Mouse (Mus musculus): ENCODE results near the gene Ciapin1. TPM values are rescaled to one million over a fixed set of nuclear protein-coding genes. Genes with fewer than 3 reads are reported as not detected.

Gene Ciapin1
- polyA plus RNA-seq, 2 experiments = 55.2 to 84.3 TPM

- Histone ChIP-seq H3K4me2 (replicated peaks; ENCODE audit: low read depth, low read length, severe bottlenecking) (no peak overlapping the region), H3K9ac (ENCODE audit: low read depth, low read length, severe bottlenecking) (no peak overlapping the region), H3K4me1 (ENCODE audit: control insufficient read depth, insufficient read depth, low read length) (no peaks in the 10 kb centered on the region), H3K27ac (replicated peaks; ENCODE audit: low read depth, low read length) (no peak overlapping the region), H3K27me3 (ENCODE audit: control insufficient read depth, insufficient read depth, low read length) (no peaks in the 10 kb centered on the region), H3K4me3 (replicated peaks; ENCODE audit: low read length) (no peak overlapping the region), H3K36me3 (ENCODE audit: control insufficient read depth, insufficient read depth, low read length) (no peaks in the 10 kb centered on the region), H3K9me3 (ENCODE audit: control insufficient read depth, low read length) (no peaks in the 10 kb centered on the region)
- TF ChIP-seq POLR2A (IDR thresholded peaks at IDR 0.05; ENCODE audit: borderline replicate concordance, extremely low read depth, insufficient read depth, insufficient read length) = no peak
- DNase-seq (ENCODE audit: low spot score) (no peak), ATAC-seq (ENCODE audit: low FRiP score, low read depth) (no peak)
- 82% methylated on average over 4 of the region's 4 CpGs for WGBS
These were observed 43.8 kb downstream of the Ciapin1 start for GRCm38 (mm10) chr8:94794368-94794767.

- WGBS = 76% methylated on average over 10 of the region's 10 CpGs
These were observed 48.8 kb downstream of the Ciapin1 start for GRCm38 (mm10) chr8:94789256-94789955.

DNA sequence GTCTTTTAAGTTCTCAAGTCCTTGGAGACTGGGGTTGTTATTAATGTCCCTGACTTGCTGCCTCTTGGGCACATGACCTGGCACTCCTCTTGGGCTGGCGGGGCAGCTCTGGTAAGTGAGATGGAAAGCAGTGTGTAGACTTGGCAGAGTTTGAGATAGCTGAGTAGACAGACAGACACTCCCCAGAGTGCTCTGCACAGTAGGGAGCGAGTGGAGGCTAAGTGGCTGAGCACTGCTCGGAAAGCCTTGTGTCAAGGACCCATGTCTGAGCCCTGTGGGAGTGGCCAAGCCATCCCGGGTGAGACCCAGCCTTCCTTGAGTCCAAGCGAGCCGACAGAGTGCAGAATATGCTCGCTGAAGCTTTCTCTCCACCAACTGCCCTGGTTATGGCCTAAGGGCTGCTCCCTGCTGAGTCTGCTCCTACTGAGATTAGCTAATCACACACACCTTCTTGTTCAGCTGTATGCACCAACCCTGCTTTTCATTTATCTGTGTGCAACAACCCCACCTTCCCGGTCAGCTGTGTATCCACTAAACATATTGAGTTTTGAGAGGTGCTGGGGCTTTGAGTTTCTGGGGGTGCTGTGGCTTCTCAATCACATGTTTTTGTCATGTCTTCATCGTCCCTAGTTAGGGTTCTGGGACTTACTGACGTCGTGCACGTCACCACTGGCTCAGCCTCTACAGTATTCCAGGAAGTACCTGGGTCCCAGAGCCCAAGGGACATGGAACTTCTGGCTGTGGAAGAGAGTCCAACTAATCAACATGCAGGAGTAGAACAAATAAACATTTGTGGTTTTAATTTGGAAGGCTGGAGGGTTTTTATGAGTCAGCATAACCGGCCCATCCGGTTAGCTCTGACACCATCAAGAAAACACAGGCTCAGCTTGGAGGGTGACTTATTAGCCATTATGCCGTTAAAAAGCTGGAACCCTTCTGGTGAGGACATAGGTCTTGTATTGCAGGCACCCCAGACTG lies 50.3 kb downstream of the Ciapin1 start:
- peaks cover 10% of the 10 kb centered on the region; the same call in 1 of the 2 replicates for H3K4me1 ChIP-seq (ENCODE audit: control insufficient read depth, insufficient read depth, low read length)
- no peak overlapping the region for H3K4me2 ChIP-seq (replicated peaks; ENCODE audit: low read depth, low read length, severe bottlenecking)
- H3K27ac ChIP-seq (replicated peaks; ENCODE audit: low read depth, low read length) = no peak overlapping the region
- DNase-seq (ENCODE audit: low spot score) = no peak
- TF ChIP-seq POLR2A (IDR thresholded peaks at IDR 0.05; ENCODE audit: borderline replicate concordance, extremely low read depth, insufficient read depth, insufficient read length) = no peak
- ATAC-seq (ENCODE audit: low FRiP score, low read depth) = no peak
- H3K36me3 ChIP-seq (ENCODE audit: control insufficient read depth, insufficient read depth, low read length) = no peaks in the 10 kb centered on the region
- no peaks in the 10 kb centered on the region for H3K27me3 ChIP-seq (ENCODE audit: control insufficient read depth, insufficient read depth, low read length)
- H3K4me3 ChIP-seq (replicated peaks; ENCODE audit: low read length) = no peak overlapping the region
- H3K9ac ChIP-seq (ENCODE audit: low read depth, low read length, severe bottlenecking) = no peak overlapping the region
- H3K9me3 ChIP-seq (ENCODE audit: control insufficient read depth, low read length) = no peaks in the 10 kb centered on the region
- WGBS = 44% methylated on average over 15 of the region's 15 CpGs

More at GRCm38 (mm10) chr8:94789256-94789955, 48.8 kb downstream of the Ciapin1 start:
- TF ChIP-seq POLR2A (IDR thresholded peaks at IDR 0.05; ENCODE audit: borderline replicate concordance, extremely low read depth, insufficient read depth, insufficient read length) = no peak
- H3K9ac ChIP-seq (ENCODE audit: low read depth, low read length, severe bottlenecking) = no peak overlapping the region
- no peak overlapping the region for H3K27ac ChIP-seq (replicated peaks; ENCODE audit: low read depth, low read length)
- H3K9me3 ChIP-seq (ENCODE audit: control insufficient read depth, low read length) = no peaks in the 10 kb centered on the region
- H3K4me2 ChIP-seq (replicated peaks; ENCODE audit: low read depth, low read length, severe bottlenecking) = no peak overlapping the region
- H3K27me3 ChIP-seq (ENCODE audit: control insufficient read depth, insufficient read depth, low read length) = no peaks in the 10 kb centered on the region
- peaks cover 5% of the 10 kb centered on the region; the same call in 1 of the 2 replicates for H3K4me1 ChIP-seq (ENCODE audit: control insufficient read depth, insufficient read depth, low read length)
- ATAC-seq (ENCODE audit: low FRiP score, low read depth) (no peak), DNase-seq (ENCODE audit: low spot score) (no peak)
- no peak overlapping the region for H3K4me3 ChIP-seq (replicated peaks; ENCODE audit: low read length)
- no peaks in the 10 kb centered on the region for H3K36me3 ChIP-seq (ENCODE audit: control insufficient read depth, insufficient read depth, low read length)

GRCm38 (mm10) chr8:94785995-94786595 lies 52.1 kb downstream of the Ciapin1 start:
- peaks cover 20% of the 10 kb centered on the region for H3K4me1 ChIP-seq (ENCODE audit: control insufficient read depth, insufficient read depth, low read length)
- ATAC-seq (ENCODE audit: low FRiP score, low read depth) (no peak), DNase-seq (ENCODE audit: low spot score) (no peak)
- no peak overlapping the region for H3K27ac ChIP-seq (replicated peaks; ENCODE audit: low read depth, low read length)
- 68% methylated on average over 6 of the region's 6 CpGs for WGBS
- no peaks in the 10 kb centered on the region for H3K36me3 ChIP-seq (ENCODE audit: control insufficient read depth, insufficient read depth, low read length)
- H3K4me2 ChIP-seq (replicated peaks; ENCODE audit: low read depth, low read length, severe bottlenecking) = no peak overlapping the region
- no peaks in the 10 kb centered on the region for H3K9me3 ChIP-seq (ENCODE audit: control insufficient read depth, low read length)
- no peak overlapping the region for H3K9ac ChIP-seq (ENCODE audit: low read depth, low read length, severe bottlenecking)
- TF ChIP-seq POLR2A (IDR thresholded peaks at IDR 0.05; ENCODE audit: borderline replicate concordance, extremely low read depth, insufficient read depth, insufficient read length) = no peak
- no peak overlapping the region for H3K4me3 ChIP-seq (replicated peaks; ENCODE audit: low read length)
- no peaks in the 10 kb centered on the region for H3K27me3 ChIP-seq (ENCODE audit: control insufficient read depth, insufficient read depth, low read length)
